Mouse (Mus musculus) olfactory bulb, adult 2 months (tissue): ENCODE measurements around the gene Dus2.

Experiments used
- CTCF ChIP-seq: fragments of 200-500 bp; IDR thresholded peaks from 2 replicates; pipeline ENCODE4 v1.5.1; 2012; ENCODE audit warnings: low read depth, mild to moderate bottlenecking, low read length, moderate library complexity; ENCODE audit not compliant: insufficient read depth
- POLR2A ChIP-seq: fragments of 200-500 bp; IDR thresholded peaks from 2 replicates; pipeline ENCODE4 v1.6.1; 2012; ENCODE audit warnings: mild to moderate bottlenecking, low read depth, low read length, moderate library complexity; ENCODE audit not compliant: insufficient read depth

GRCm38 (mm10) chr8:106016284-106016683 lies 25.1 kb downstream of the Dus2 start:
- TF ChIP-seq CTCF, result no peak
- TF ChIP-seq POLR2A, result no peak
